Mouse (Mus musculus): ENCODE measurements at regions not wholly inside any gene's neighbourhood (a gene's known extent, or its start where the extent isn't known, plus 50 kb on each side); places are given as distances from the start of the nearest gene placed in this dataset.

DNA sequence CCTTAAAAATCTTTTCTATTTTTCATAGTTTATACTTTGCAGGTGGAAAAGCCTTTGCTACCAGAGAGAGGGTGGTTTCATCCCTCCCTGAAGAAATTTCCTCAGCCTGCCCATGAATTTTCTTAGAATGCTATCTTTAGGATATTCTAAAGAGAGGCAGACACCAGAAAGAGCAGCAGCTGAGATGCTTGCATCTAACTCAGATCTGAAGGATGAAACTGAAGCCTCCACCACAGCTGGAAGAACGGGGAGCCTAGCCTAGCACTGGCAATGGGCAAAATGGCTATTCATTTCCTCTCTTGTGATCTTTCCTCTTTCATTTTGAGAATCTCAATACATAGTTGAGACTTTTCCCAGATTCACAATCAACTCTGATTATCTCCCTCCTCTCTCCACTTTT, 640.0 kb upstream of the Zeb2 start:
- TF ChIP-seq CTCF (conservative IDR thresholded peaks at IDR 0.05; ENCODE audit: insufficient read depth, insufficient read length, low read depth, low read length) (no peak), POLR2A (IDR thresholded peaks at IDR 0.05; ENCODE audit: low read depth, low read length) (no peak)

All from kidney, adult 2 months (tissue).